Mouse (Mus musculus) macrophage (primary cell): ENCODE measurements around the gene Sh3rf1. TPM values are rescaled to one million over a fixed set of nuclear protein-coding genes. Genes with fewer than 3 reads are reported as not detected.

Experiments
- H3K27ac ChIP-seq: fragments of 350-480 bp; formaldehyde crosslinking; 2 replicates; pipeline ENCODE4 v1.9.0; 2021
- H3K36me3 ChIP-seq: fragments of 350-480 bp; formaldehyde crosslinking; 2 replicates; pipeline ENCODE4 v1.9.0; 2021; ENCODE audit errors: inconsistent target
- H3K4me3 ChIP-seq: fragments of 350-480 bp; formaldehyde crosslinking; 2 replicates; pipeline ENCODE4 v1.9.0; 2021; ENCODE audit errors: inconsistent target
- H3K79me2 ChIP-seq: fragments of 350-480 bp; formaldehyde crosslinking; 2 replicates; pipeline ENCODE4 v1.9.0; 2021; ENCODE audit errors: inconsistent target
- WGBS: methylation state at CpG from one replicate; pipeline ENCODE4 v1.1.7; 2026; ENCODE audit warnings: inconsistent platforms; ENCODE audit not compliant: missing documents; 5-methylcytosine and 5-hydroxymethylcytosine counted together
- polyA plus RNA-seq: library from polyadenylated mRNA; stranded (reverse); fragments of 250-400 nt; gene quantifications from 3 replicates; pipeline ENCODE4 v1.2.4, GENCODE M21; 2018; ENCODE audit warnings: inconsistent platforms

The Sh3rf1 gene
- polyA plus RNA-seq, 1 experiment from 2014 or later, result 1.5 TPM

- no peak overlapping the region for H3K27ac ChIP-seq
- H3K36me3 ChIP-seq, result no peaks in the 10 kb centered on the region
- WGBS, result 99% methylated on average over 10 of the region's 10 CpGs
- H3K4me3 ChIP-seq, result no peak overlapping the region
- no peaks in the 10 kb centered on the region for H3K79me2 ChIP-seq
Measured at GRCm38 (mm10) chr8:61359851-61360272, 136.2 kb downstream of the Sh3rf1 start.

- no peak overlapping the region for H3K27ac ChIP-seq
- no peaks in the 10 kb centered on the region for H3K36me3 ChIP-seq
- WGBS, result 95% methylated on average over 4 of the region's 4 CpGs
Measured at GRCm38 (mm10) chr8:61360362-61360761, 136.7 kb downstream of the Sh3rf1 start.

GRCm38 (mm10) chr8:61361476-61361875 lies 137.8 kb downstream of the Sh3rf1 start:
- no peaks in the 10 kb centered on the region for H3K36me3 ChIP-seq
- WGBS, result 97% methylated on average over 11 of the region's 11 CpGs
- H3K27ac ChIP-seq, result no peak overlapping the region

More at GRCm38 (mm10) chr8:61360362-61360761, 136.7 kb downstream of the Sh3rf1 start:
- Histone ChIP-seq H3K4me3 (no peak overlapping the region), H3K79me2 (no peaks in the 10 kb centered on the region)

GRCm38 (mm10) chr8:61362301-61362913 lies 138.7 kb downstream of the Sh3rf1 start:
- 94% methylated on average over 9 of the region's 9 CpGs for WGBS
- no peak overlapping the region for H3K27ac ChIP-seq
- no peaks in the 10 kb centered on the region for H3K36me3 ChIP-seq

More at GRCm38 (mm10) chr8:61361476-61361875, 137.8 kb downstream of the Sh3rf1 start:
- H3K79me2 ChIP-seq, result no peaks in the 10 kb centered on the region
- H3K4me3 ChIP-seq, result no peak overlapping the region

GRCm38 (mm10) chr8:61373303-61373702 lies 149.6 kb downstream of the Sh3rf1 start:
- H3K36me3 ChIP-seq, result no peaks in the 10 kb centered on the region
- no peaks in the 10 kb centered on the region for H3K79me2 ChIP-seq
- no peak overlapping the region for H3K27ac ChIP-seq
- WGBS, result 95% methylated on average over 8 of the region's 9 CpGs
- no peak overlapping the region for H3K4me3 ChIP-seq

More at GRCm38 (mm10) chr8:61362301-61362913, 138.7 kb downstream of the Sh3rf1 start:
- H3K4me3 ChIP-seq, result no peak overlapping the region
- no peaks in the 10 kb centered on the region for H3K79me2 ChIP-seq

- Histone ChIP-seq H3K36me3 (no peaks in the 10 kb centered on the region), H3K79me2 (no peaks in the 10 kb centered on the region)
Measured at GRCm38 (mm10) chr8:61374059-61374755, 150.5 kb downstream of the Sh3rf1 start.

GRCm38 (mm10) chr8:61375205-61375604 lies 151.5 kb downstream of the Sh3rf1 start:
- H3K36me3 ChIP-seq, result no peaks in the 10 kb centered on the region
- no peak overlapping the region for H3K4me3 ChIP-seq
- WGBS, result 93% methylated on average over 7 of the region's 7 CpGs
- no peaks in the 10 kb centered on the region for H3K79me2 ChIP-seq
- H3K27ac ChIP-seq, result no peak overlapping the region

More at GRCm38 (mm10) chr8:61374059-61374755, 150.5 kb downstream of the Sh3rf1 start:
- H3K4me3 ChIP-seq, result no peak overlapping the region
- 91% methylated on average over 16 of the region's 16 CpGs for WGBS
- H3K27ac ChIP-seq, result no peak overlapping the region

GRCm38 (mm10) chr8:61378847-61379698 lies 155.4 kb downstream of the Sh3rf1 start:
- no peak overlapping the region for H3K4me3 ChIP-seq
- H3K36me3 ChIP-seq, result no peaks in the 10 kb centered on the region
- WGBS, result 97% methylated on average over 10 of the region's 11 CpGs
- H3K27ac ChIP-seq, result no peak overlapping the region
- H3K79me2 ChIP-seq, result no peaks in the 10 kb centered on the region

- Histone ChIP-seq H3K36me3 (no peaks in the 10 kb centered on the region), H3K4me3 (no peak overlapping the region), H3K27ac (no peak overlapping the region), H3K79me2 (no peaks in the 10 kb centered on the region)
- 86% methylated on average over 9 of the region's 9 CpGs for WGBS
Measured at GRCm38 (mm10) chr8:61384536-61384935, 160.9 kb downstream of the Sh3rf1 start.

- H3K4me3 ChIP-seq, result no peak overlapping the region
- no peaks in the 10 kb centered on the region for H3K36me3 ChIP-seq
- H3K27ac ChIP-seq, result no peak overlapping the region
- WGBS, result 88% methylated on average over 11 of the region's 11 CpGs
- no peaks in the 10 kb centered on the region for H3K79me2 ChIP-seq
Measured at GRCm38 (mm10) chr8:61385502-61386191, 162.0 kb downstream of the Sh3rf1 start.

GRCm38 (mm10) chr8:61386645-61387044 lies 163.0 kb downstream of the Sh3rf1 start:
- no peak overlapping the region for H3K4me3 ChIP-seq
- no peaks in the 10 kb centered on the region for H3K36me3 ChIP-seq
- no peak overlapping the region for H3K27ac ChIP-seq
- WGBS, result 94% methylated on average over 7 of the region's 7 CpGs
- H3K79me2 ChIP-seq, result no peaks in the 10 kb centered on the region

- no peak overlapping the region for H3K27ac ChIP-seq
- H3K79me2 ChIP-seq, result no peaks in the 10 kb centered on the region
- H3K36me3 ChIP-seq, result no peaks in the 10 kb centered on the region
- H3K4me3 ChIP-seq, result no peak overlapping the region
- WGBS, result 78% methylated on average over 6 of the region's 6 CpGs
Measured at GRCm38 (mm10) chr8:61387501-61387963, 163.9 kb downstream of the Sh3rf1 start.

- WGBS, result 96% methylated on average over 9 of the region's 9 CpGs
- H3K36me3 ChIP-seq, result no peaks in the 10 kb centered on the region
- H3K27ac ChIP-seq, result no peak overlapping the region
- no peak overlapping the region for H3K4me3 ChIP-seq
- H3K79me2 ChIP-seq, result no peaks in the 10 kb centered on the region
Measured at GRCm38 (mm10) chr8:61388341-61388740, 164.7 kb downstream of the Sh3rf1 start.
